Mouse (Mus musculus): ENCODE measurements around the gene Fgr. TPM values are rescaled to one million over a fixed set of nuclear protein-coding genes. Genes with fewer than 3 reads are reported as not detected.

Fgr gene
- polyA plus RNA-seq, 1 experiment from 2014 or later: 0.12 TPM

GRCm38 (mm10) chr4:133014088-133014487 is 40.2 kb downstream of the Fgr start:
- WGBS: 14% methylated on average over 5 of the region's 5 CpGs
- peak overlapping the region; percentile 100 for H3K9ac ChIP-seq (replicated peaks)
- peaks cover 70% of the 10 kb centered on the region for H3K4me1 ChIP-seq (replicated peaks)
- peak overlapping the region; percentile 96 for H3K4me3 ChIP-seq (replicated peaks)
- no peak for ATAC-seq
- peaks cover 18% of the 10 kb centered on the region for H3K27me3 ChIP-seq
- peak overlapping the region; percentile 99 for H3K4me2 ChIP-seq (replicated peaks)
- no peaks in the 10 kb centered on the region for H3K9me3 ChIP-seq
- H3K36me3 ChIP-seq: no peaks in the 10 kb centered on the region
- peak overlapping the region; percentile 96; the same call in 1 of the 2 replicates for H3K27ac ChIP-seq

DNA sequence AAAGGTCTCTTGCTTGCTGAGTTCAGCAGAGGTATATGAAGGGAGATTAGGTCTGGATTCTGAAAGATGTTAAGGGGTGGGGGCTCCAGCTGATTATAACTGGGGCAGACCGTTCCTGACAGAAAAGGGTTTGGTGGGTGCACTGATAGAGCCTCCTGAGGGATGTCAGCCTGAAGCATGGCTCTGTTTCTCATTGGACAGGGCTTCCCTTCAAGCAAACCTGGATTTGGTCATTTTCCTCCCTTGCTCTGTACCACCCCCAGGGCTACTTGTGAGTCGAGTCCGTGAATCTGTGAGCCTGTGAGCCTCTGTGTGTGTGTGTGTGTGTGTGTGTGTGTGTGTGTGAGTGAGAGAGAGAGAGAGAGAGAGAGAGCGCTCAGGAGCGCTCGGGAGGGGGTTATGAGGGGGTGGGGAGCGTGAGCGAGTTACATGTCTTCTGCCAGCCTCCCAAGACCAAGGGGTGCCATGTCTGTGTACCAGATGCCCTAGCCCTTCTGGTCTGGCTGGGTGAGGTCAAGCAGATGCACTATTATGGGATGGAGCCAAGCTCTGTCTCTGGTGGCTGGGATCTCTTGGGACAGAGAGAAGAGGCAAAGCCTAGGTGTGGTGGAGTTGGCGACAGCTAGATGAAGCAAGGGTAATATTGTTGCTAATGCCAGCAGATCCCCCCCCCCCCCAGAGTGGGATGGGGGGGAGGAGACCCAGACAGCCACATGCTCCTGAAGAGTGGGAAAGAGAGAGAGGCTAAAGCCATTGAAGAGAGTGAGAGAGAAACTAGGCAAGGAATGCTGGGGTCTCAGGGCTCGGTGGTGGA is 41.2 kb downstream of the Fgr start:
- Histone ChIP-seq H3K27me3 (peaks cover 10% of the 10 kb centered on the region), H3K9ac (replicated peaks) (peak overlapping the region; percentile 100), H3K4me1 (replicated peaks) (peaks cover 80% of the 10 kb centered on the region), H3K4me3 (replicated peaks) (peak overlapping the region; percentile 96), H3K9me3 (no peaks in the 10 kb centered on the region), H3K36me3 (no peaks in the 10 kb centered on the region), H3K27ac (peak overlapping the region; percentile 51; the same call in 1 of the 2 replicates), H3K4me2 (replicated peaks) (peak overlapping the region; percentile 99)
- ATAC-seq: no peak
- WGBS: 18% methylated on average over 10 of the region's 10 CpGs

DNA sequence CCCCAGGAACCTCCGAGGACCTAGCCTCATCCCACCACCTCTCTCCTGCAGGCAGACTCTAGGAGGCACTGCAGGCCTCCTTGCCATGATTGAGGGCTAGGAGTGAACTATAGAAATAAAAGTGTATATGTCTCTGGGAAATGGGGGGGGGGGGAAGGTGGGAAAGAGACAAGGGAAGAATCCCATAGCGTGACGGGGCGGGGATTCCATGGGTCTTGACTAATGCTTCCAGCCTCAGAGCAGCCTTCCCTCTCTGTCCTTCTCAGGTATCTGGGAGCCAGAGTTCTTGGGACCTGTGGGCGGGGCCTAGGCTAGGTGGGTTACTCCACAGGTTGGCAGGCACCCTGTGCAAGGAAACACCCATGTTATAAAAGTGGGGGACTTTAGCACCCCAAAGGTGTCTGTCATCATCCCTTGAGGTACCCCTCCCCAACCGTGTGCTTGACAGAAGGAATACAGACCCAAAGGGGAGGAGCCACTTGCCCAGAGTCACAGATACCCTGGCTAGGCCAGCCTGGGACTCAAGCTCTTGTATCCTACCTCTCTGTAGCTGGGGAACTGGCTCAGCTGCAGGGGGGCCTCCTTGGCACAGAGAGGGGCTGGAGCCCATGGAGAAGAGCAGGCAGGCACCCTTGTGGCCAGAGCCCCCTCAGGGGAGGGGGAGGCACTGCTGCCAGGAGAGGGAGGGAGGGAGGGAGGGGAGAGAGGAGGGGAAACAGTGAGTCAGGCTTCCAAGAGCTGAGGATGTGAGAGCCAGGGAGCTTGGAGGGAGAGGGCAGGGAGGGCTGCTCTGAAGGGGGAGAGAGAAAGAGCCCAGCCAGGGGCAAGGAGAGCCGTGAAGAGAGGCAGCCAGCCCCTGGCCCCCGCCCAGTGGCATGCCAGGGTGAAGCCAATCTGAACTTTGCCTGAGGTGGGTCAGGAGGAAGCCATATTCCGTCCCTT is 42.1 kb downstream of the Fgr start:
- Histone ChIP-seq H3K4me3 (replicated peaks) (peak overlapping the region; percentile 96; the same call in 1 of the 2 replicates), H3K9me3 (no peaks in the 10 kb centered on the region), H3K36me3 (no peaks in the 10 kb centered on the region), H3K4me1 (replicated peaks) (peaks cover 84% of the 10 kb centered on the region), H3K9ac (replicated peaks) (peak overlapping the region; percentile 100; the same call in 1 of the 2 replicates), H3K27me3 (peaks cover under 1% of the 10 kb centered on the region; the same call in 1 of the 2 replicates), H3K27ac (peak overlapping the region; percentile 12; the same call in 1 of the 2 replicates), H3K4me2 (replicated peaks) (peak overlapping the region; percentile 99)
- whole genome bisulfite sequencing: 37% methylated on average over 9 of the region's 9 CpGs
- ATAC-seq: no peak

DNA sequence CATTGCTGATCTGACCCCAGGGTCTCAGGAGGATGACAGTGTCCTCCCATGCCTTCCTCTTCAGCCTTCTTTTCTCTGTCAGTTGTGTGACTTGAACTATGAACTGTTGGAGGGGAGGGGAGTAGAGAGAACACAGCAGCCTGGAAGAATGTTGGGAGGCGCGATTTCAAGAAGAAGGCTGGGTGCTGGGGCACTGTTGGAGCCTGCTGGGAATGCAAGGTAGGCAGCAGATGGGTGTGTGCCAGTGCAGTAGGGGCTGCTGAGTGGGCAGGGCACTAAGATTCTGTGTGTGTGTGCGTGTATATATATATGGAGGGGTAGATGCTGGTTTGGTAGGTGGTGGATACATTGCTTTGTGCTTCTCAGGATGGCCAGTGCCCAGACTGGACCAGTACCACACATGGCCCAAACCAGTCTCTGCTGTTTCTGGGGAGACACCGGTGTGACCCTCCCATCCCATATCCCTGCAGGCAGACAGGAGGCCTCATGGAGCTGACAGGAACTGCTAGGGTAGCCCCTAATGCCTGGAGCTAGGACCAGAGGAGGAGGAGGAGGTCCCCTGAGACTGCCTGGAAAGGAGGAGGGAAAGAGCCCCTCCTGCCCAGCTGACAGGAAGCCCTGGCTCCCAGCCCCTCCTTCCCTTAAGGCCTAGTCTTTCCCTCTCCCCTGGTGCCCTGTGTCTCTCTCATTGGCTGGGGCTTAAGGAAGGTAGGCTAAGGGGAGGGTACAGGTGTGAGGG is 43.0 kb downstream of the Fgr start:
- 48% methylated on average over 4 of the region's 4 CpGs for WGBS
- Histone ChIP-seq H3K36me3 (no peaks in the 10 kb centered on the region), H3K9me3 (no peaks in the 10 kb centered on the region), H3K4me2 (replicated peaks) (peak overlapping the region; percentile 99), H3K4me1 (replicated peaks) (peaks cover 90% of the 10 kb centered on the region), H3K4me3 (replicated peaks) (no peak overlapping the region), H3K27me3 (no peaks in the 10 kb centered on the region), H3K9ac (replicated peaks) (peak overlapping the region; percentile 42; the same call in 1 of the 2 replicates), H3K27ac (peak overlapping the region; percentile 39; the same call in 1 of the 2 replicates)
- no peak for ATAC-seq

GRCm38 (mm10) chr4:133017597-133018262 is 43.8 kb downstream of the Fgr start:
- H3K9ac ChIP-seq (replicated peaks): peak overlapping the region; percentile 42; the same call in 1 of the 2 replicates
- H3K4me1 ChIP-seq (replicated peaks): peaks cover 97% of the 10 kb centered on the region
- H3K27me3 ChIP-seq: no peaks in the 10 kb centered on the region
- H3K4me3 ChIP-seq (replicated peaks): no peak overlapping the region
- ATAC-seq: no peak
- H3K27ac ChIP-seq: no peak overlapping the region
- no peak overlapping the region for H3K4me2 ChIP-seq (replicated peaks)
- 67% methylated on average over 6 of the region's 6 CpGs for WGBS
- no peaks in the 10 kb centered on the region for H3K36me3 ChIP-seq
- H3K9me3 ChIP-seq: no peaks in the 10 kb centered on the region

DNA sequence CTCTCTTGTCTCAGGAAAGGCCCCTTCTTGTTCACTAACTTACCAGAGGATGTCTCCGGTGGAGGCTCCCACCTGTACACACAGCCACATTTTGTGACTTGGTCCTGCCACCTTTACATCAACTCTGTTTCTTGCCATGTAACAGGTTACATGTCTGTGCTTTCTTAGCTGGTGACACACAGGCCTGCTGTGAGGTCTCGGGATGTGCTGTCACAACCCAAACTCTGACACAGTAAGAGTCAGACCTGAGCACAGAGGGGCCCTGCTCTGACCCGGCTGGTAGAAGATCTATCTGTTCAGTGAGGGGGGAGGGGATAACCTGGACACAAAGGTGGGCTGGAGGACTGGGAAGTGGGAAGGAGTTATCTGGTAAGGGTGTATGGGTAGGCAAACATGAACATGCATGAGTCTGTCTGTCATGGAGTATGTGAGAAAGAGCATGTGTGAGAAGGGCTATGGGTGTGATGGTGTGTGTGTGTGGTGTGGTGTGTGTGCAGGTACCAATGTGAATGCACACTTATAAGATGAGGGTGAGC is 44.4 kb downstream of the Fgr start:
- WGBS: 72% methylated on average over 3 of the region's 3 CpGs
- H3K9me3 ChIP-seq: no peaks in the 10 kb centered on the region
- H3K36me3 ChIP-seq: no peaks in the 10 kb centered on the region
- H3K4me3 ChIP-seq (replicated peaks): no peak overlapping the region
- H3K27me3 ChIP-seq: no peaks in the 10 kb centered on the region
- H3K4me2 ChIP-seq (replicated peaks): no peak overlapping the region
- H3K4me1 ChIP-seq (replicated peaks): peaks cover 97% of the 10 kb centered on the region
- no peak for ATAC-seq
- no peak overlapping the region for H3K27ac ChIP-seq
- H3K9ac ChIP-seq (replicated peaks): peak overlapping the region; percentile 42; the same call in 1 of the 2 replicates

DNA sequence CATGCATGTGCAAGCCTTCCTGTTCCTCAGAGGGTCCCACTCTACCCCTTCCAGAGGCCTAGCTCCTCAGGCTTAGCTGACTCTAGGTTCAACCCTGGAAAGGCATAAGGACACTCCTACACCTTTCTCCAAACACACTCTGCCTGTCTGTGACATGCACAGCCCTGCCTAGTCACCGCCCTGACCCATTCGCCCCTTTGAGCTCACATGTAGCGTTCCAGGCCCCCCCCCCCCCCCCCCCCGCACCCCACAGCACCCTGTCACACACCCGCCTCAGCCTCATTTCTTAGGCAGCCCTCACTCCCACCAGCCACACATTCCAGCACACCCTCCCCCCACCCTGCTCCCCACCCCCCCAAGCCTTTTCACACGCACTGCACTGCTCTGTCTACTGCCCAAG is 46.8 kb downstream of the Fgr start:
- H3K4me3 ChIP-seq (replicated peaks): no peak overlapping the region
- no peaks in the 10 kb centered on the region for H3K9me3 ChIP-seq
- peak overlapping the region; percentile 53 for H3K4me2 ChIP-seq (replicated peaks)
- H3K9ac ChIP-seq (replicated peaks): no peak overlapping the region
- H3K27ac ChIP-seq: peak overlapping the region; percentile 81
- 11% methylated on average over 1 of the region's 6 CpGs for WGBS
- no peaks in the 10 kb centered on the region for H3K27me3 ChIP-seq
- H3K36me3 ChIP-seq: no peaks in the 10 kb centered on the region
- no peak for ATAC-seq
- peaks cover 97% of the 10 kb centered on the region for H3K4me1 ChIP-seq (replicated peaks)

GRCm38 (mm10) chr4:133021181-133021671 is 47.3 kb downstream of the Fgr start:
- H3K9me3 ChIP-seq: no peaks in the 10 kb centered on the region
- no peak for ATAC-seq
- H3K9ac ChIP-seq (replicated peaks): no peak overlapping the region; the same call in 1 of the 2 replicates

DNA sequence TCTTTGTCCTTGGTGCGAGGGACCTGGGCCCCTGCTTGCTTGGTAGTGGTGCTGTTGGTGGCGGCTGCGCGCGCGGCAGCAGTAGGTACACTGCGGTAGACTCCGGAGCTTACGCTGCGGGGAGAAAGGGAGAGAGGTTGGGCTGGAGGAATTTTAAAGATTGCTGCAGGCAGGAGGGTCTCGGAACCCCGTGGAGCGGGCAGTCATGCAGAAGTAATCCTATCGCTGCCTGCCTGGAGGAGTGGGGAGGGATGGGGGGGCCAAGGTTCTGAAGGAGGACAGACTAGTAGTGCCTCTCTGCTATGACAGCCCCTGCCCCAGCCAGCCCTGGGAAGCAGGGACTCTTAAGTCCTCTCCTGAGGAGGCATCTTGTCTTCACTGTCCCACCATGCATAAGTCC is 48.3 kb downstream of the Fgr start:
- no peaks in the 10 kb centered on the region for H3K27me3 ChIP-seq
- peak overlapping the region; percentile 53 for H3K4me2 ChIP-seq (replicated peaks)
- H3K27ac ChIP-seq: peak overlapping the region; percentile 81
- H3K36me3 ChIP-seq: no peaks in the 10 kb centered on the region
- peak overlapping the region; percentile 60 for H3K9ac ChIP-seq (replicated peaks)
- peak overlapping the region; percentile 14 for H3K4me3 ChIP-seq (replicated peaks)
- H3K9me3 ChIP-seq: no peaks in the 10 kb centered on the region
- 2% methylated on average over 14 of the region's 14 CpGs for WGBS
- peaks cover 97% of the 10 kb centered on the region for H3K4me1 ChIP-seq (replicated peaks)
- ATAC-seq: peak; percentile 43

More at GRCm38 (mm10) chr4:133021181-133021671, 47.3 kb downstream of the Fgr start:
- Histone ChIP-seq H3K27me3 (no peaks in the 10 kb centered on the region), H3K4me1 (replicated peaks) (peaks cover 97% of the 10 kb centered on the region), H3K4me2 (replicated peaks) (peak overlapping the region; percentile 53), H3K4me3 (replicated peaks) (no peak overlapping the region), H3K36me3 (no peaks in the 10 kb centered on the region), H3K27ac (peak overlapping the region; percentile 81)
- WGBS: 3% methylated on average over 9 of the region's 9 CpGs

- Histone ChIP-seq H3K9me3 (no peaks in the 10 kb centered on the region), H3K27ac (peak overlapping the region; percentile 81), H3K4me3 (replicated peaks) (peak overlapping the region; percentile 14; the same call in 1 of the 2 replicates), H3K36me3 (peaks cover 7% of the 10 kb centered on the region; the same call in 1 of the 2 replicates), H3K4me1 (replicated peaks) (peaks cover 91% of the 10 kb centered on the region), H3K9ac (replicated peaks) (peak overlapping the region; percentile 60), H3K4me2 (replicated peaks) (peak overlapping the region; percentile 53), H3K27me3 (no peaks in the 10 kb centered on the region)
- WGBS: 20% methylated on average over 14 of the region's 14 CpGs
- peak; percentile 46 for ATAC-seq
Observed at GRCm38 (mm10) chr4:133022954-133023635, 49.2 kb downstream of the Fgr start.

Measured in midbrain, embryonic 13.5 days (tissue).